Comparison of ENCODE assay signal across 9 mouse cellular contexts in the genomic region with DNA sequence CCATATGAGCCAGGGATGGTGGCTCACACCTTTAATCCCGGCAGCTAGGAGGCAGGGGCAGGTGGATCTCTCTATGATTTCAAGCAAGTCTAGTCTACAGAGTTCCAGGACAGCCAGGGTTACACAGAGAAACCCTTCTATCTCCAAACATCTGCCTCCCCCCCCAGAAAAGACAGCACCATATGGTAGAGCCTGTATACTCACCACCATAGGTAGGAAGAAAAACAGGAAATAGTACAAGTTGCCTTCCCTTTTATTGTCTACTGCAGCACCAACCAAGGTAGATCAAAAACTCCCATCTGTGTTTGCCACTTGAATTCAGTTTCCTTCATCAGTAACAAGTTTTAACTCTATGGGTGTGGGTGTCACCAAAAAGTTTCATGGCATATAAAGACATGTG. TPM values are rescaled to one million over a fixed set of nuclear protein-coding genes. Genes with fewer than 3 reads are reported as not detected.
A peak's percentile ranks its signal among the peaks of the same experiment; 100 is the strongest.
DNase-seq lines count a peak whose midpoint lies in the region; ATAC-seq lines count a peak whose summit lies in the region.
"Had no signal": no experiment of that assay in that cellular context is flagged by ENCODE, and none has a peak within 500 bp of the region (broad histone marks: within the 10 kb centered on the region; RNA-seq: fewer than 3 reads in every experiment).

No protein-coding gene starts in this region.

- H3K27me3 ChIP-seq in lung, embryonic 16.5 days (ENCODE audit: control insufficient read depth, insufficient read depth, low read depth, low read length), result no peaks in the 10 kb centered on the region
- no peaks in the 10 kb centered on the region for H3K27me3 ChIP-seq in embryonic facial prominence, embryonic 15.5 days
- no peaks in the 10 kb centered on the region for H3K27me3 ChIP-seq in limb, embryonic 10.5 days (ENCODE audit: low read depth, poor library complexity, severe bottlenecking)
- no peaks in the 10 kb centered on the region for H3K27me3 ChIP-seq in neural tube, embryonic 15.5 days (replicated peaks)

- peak overlapping the region; percentile 84 for H3K4me2 ChIP-seq in lung, embryonic 16.5 days (ENCODE audit: low read depth, low read length)
- peak overlapping the region; percentile 76 for H3K4me2 ChIP-seq in embryonic facial prominence, embryonic 15.5 days (replicated peaks)
- H3K4me2 ChIP-seq in neural tube, embryonic 15.5 days, result peak overlapping the region; percentile 90

- WGBS in lung, embryonic 16.5 days, result 88% methylated on average over 1 of the region's 1 CpGs
- WGBS in embryonic facial prominence, embryonic 15.5 days, result 85% methylated on average over 1 of the region's 1 CpGs
- WGBS in limb, embryonic 10.5 days, result 98% methylated on average over 1 of the region's 1 CpGs
- WGBS in neural tube, embryonic 15.5 days, result 92% methylated on average over 1 of the region's 1 CpGs

- ATAC-seq in lung, embryonic 16.5 days (ENCODE audit: low read depth), result no peak
- no peak for ATAC-seq in embryonic facial prominence, embryonic 15.5 days (ENCODE audit: insufficient number of reproducible peaks, low FRiP score, low TSS enrichment, low read depth)
- no peak for ATAC-seq in neural tube, embryonic 15.5 days (ENCODE audit: low FRiP score)
- ATAC-seq: activated CD4-positive, CD25-positive, alpha-beta regulatory T cell, adult 4 months had no signal

- H3K9me3 ChIP-seq in lung, embryonic 16.5 days (ENCODE audit: control insufficient read depth, low read length), result no peaks in the 10 kb centered on the region
- H3K9me3 ChIP-seq in embryonic facial prominence, embryonic 15.5 days (replicated peaks), result no peaks in the 10 kb centered on the region
- H3K9me3 ChIP-seq in limb, embryonic 10.5 days (replicated peaks), result no peaks in the 10 kb centered on the region
- no peaks in the 10 kb centered on the region for H3K9me3 ChIP-seq in neural tube, embryonic 15.5 days (replicated peaks)

- peaks cover 30% of the 10 kb centered on the region for H3K36me3 ChIP-seq in lung, embryonic 16.5 days (ENCODE audit: control insufficient read depth, insufficient read depth, low read length)
- peaks cover 45% of the 10 kb centered on the region for H3K36me3 ChIP-seq in embryonic facial prominence, embryonic 15.5 days
- peaks cover 50% of the 10 kb centered on the region for H3K36me3 ChIP-seq in limb, embryonic 10.5 days
- peaks cover 42% of the 10 kb centered on the region for H3K36me3 ChIP-seq in neural tube, embryonic 15.5 days

- H3K27ac ChIP-seq in lung, embryonic 16.5 days (ENCODE audit: low read length), result no peak overlapping the region
- no peak overlapping the region for H3K27ac ChIP-seq in embryonic facial prominence, embryonic 15.5 days (replicated peaks)
- no peak overlapping the region for H3K27ac ChIP-seq in limb, embryonic 10.5 days
- H3K27ac ChIP-seq in neural tube, embryonic 15.5 days (replicated peaks), result no peak overlapping the region

- H3K9ac ChIP-seq in lung, embryonic 16.5 days (ENCODE audit: low read length), result no peak overlapping the region
- H3K9ac ChIP-seq in embryonic facial prominence, embryonic 15.5 days, result no peak overlapping the region
- peak overlapping the region; percentile 65 for H3K9ac ChIP-seq in neural tube, embryonic 15.5 days (replicated peaks)

- DNase-seq in lung, postnatal 36 days, result no peak
- DNase-seq in limb, embryonic 10.5 days (ENCODE audit: low spot score), result no peak
- no peak for DNase-seq in right cerebral cortex, postnatal 4 days
- no peak for DNase-seq in cerebellum, postnatal 25 days
- DNase-seq in B cell, adult 2 months, result no peak

- peaks cover 12% of the 10 kb centered on the region for H3K4me1 ChIP-seq in lung, embryonic 16.5 days (replicated peaks; ENCODE audit: control insufficient read depth, insufficient read depth, low read length)
- H3K4me1 ChIP-seq in embryonic facial prominence, embryonic 15.5 days, result peaks cover 13% of the 10 kb centered on the region
- H3K4me1 ChIP-seq in limb, embryonic 10.5 days, result peaks cover 16% of the 10 kb centered on the region
- peaks cover 24% of the 10 kb centered on the region for H3K4me1 ChIP-seq in neural tube, embryonic 15.5 days

- H3K4me3 ChIP-seq in lung, embryonic 16.5 days (ENCODE audit: low read length), result peak overlapping the region; percentile 88
- H3K4me3 ChIP-seq in embryonic facial prominence, embryonic 15.5 days (replicated peaks), result peak overlapping the region; percentile 92
- H3K4me3 ChIP-seq in limb, embryonic 10.5 days, result peak overlapping the region; percentile 89
- H3K4me3 ChIP-seq in neural tube, embryonic 15.5 days (replicated peaks), result peak overlapping the region; percentile 77

RNA-seq across cellular contexts. Expression of a gene that starts 1.3 kb away (rescaled TPM):
- 88.9 and 93.4 TPM in 2 replicates for polyA plus RNA-seq in lung, embryonic 16.5 days (2015; fragmentation: Nextera tagmentation; extraction: Ambion mirVana)
- polyA plus RNA-seq in embryonic facial prominence, embryonic 15.5 days (2015; fragmentation: Nextera tagmentation; extraction: Ambion mirVana), result 93.7 and 100 TPM in 2 replicates
- polyA plus RNA-seq in limb, embryonic 10.5 days (2016; fragmentation: Nextera tagmentation; extraction: Ambion mirVana), result 177 and 197 TPM in 2 replicates
- 82.8 and 93.1 TPM in 2 replicates for polyA plus RNA-seq in neural tube, embryonic 15.5 days (2015; fragmentation: Nextera tagmentation; extraction: Ambion mirVana)

RNA-seq across cellular contexts. Expression of a gene that starts 10.6 kb away (rescaled TPM):
- 19.4 and 20.2 TPM in 2 replicates for polyA plus RNA-seq in lung, embryonic 16.5 days (2015; fragmentation: Nextera tagmentation; extraction: Ambion mirVana)
- polyA plus RNA-seq in embryonic facial prominence, embryonic 15.5 days (2015; fragmentation: Nextera tagmentation; extraction: Ambion mirVana), result 30.3 and 33.1 TPM in 2 replicates
- 15.1 and 19.0 TPM in 2 replicates for polyA plus RNA-seq in limb, embryonic 10.5 days (2016; fragmentation: Nextera tagmentation; extraction: Ambion mirVana)
- polyA plus RNA-seq in neural tube, embryonic 15.5 days (2015; fragmentation: Nextera tagmentation; extraction: Ambion mirVana), result 19.3 and 21.2 TPM in 2 replicates

RNA-seq across cellular contexts. Expression of a gene that starts 19.3 kb away (rescaled TPM):
- 0.14 TPM in 1 of 2 replicates, not detected in the other for polyA plus RNA-seq in lung, embryonic 16.5 days (2015; fragmentation: Nextera tagmentation; extraction: Ambion mirVana)
- 0.07 TPM in 1 of 2 replicates, not detected in the other for polyA plus RNA-seq in embryonic facial prominence, embryonic 15.5 days (2015; fragmentation: Nextera tagmentation; extraction: Ambion mirVana)
- 0.05 TPM in 1 of 2 replicates, not detected in the other for polyA plus RNA-seq in limb, embryonic 10.5 days (2016; fragmentation: Nextera tagmentation; extraction: Ambion mirVana)
- polyA plus RNA-seq in neural tube, embryonic 15.5 days (2015; fragmentation: Nextera tagmentation; extraction: Ambion mirVana), result 0.24 and 0.26 TPM in 2 replicates

RNA-seq across cellular contexts. Expression of a gene that starts 35.2 kb away (rescaled TPM):
- polyA plus RNA-seq in lung, embryonic 16.5 days (2015; fragmentation: Nextera tagmentation; extraction: Ambion mirVana), result 0.13 and 0.63 TPM in 2 replicates
- 1.1 and 1.2 TPM in 2 replicates for polyA plus RNA-seq in embryonic facial prominence, embryonic 15.5 days (2015; fragmentation: Nextera tagmentation; extraction: Ambion mirVana)
- polyA plus RNA-seq in limb, embryonic 10.5 days (2016; fragmentation: Nextera tagmentation; extraction: Ambion mirVana), result 0.13 and 0.15 TPM in 2 replicates
- 0.40 and 0.87 TPM in 2 replicates for polyA plus RNA-seq in neural tube, embryonic 15.5 days (2015; fragmentation: Nextera tagmentation; extraction: Ambion mirVana)
- polyA plus RNA-seq: activated CD4-positive, CD25-positive, alpha-beta regulatory T cell, adult 4 months had no signal

RNA-seq across cellular contexts. Expression of a gene that starts 48.3 kb away (rescaled TPM):
- polyA plus RNA-seq in lung, embryonic 16.5 days (2015; fragmentation: Nextera tagmentation; extraction: Ambion mirVana), result 21.1 and 22.2 TPM in 2 replicates
- polyA plus RNA-seq in embryonic facial prominence, embryonic 15.5 days (2015; fragmentation: Nextera tagmentation; extraction: Ambion mirVana), result 39.7 and 42.4 TPM in 2 replicates
- 21.5 and 34.3 TPM in 2 replicates for polyA plus RNA-seq in limb, embryonic 10.5 days (2016; fragmentation: Nextera tagmentation; extraction: Ambion mirVana)
- polyA plus RNA-seq in neural tube, embryonic 15.5 days (2015; fragmentation: Nextera tagmentation; extraction: Ambion mirVana), result 111 and 135 TPM in 2 replicates
